Mouse (Mus musculus) CH12.LX (cell line): Measurements from ENCODE around the gene Cilp2.

Experiments
- CTCF ChIP-seq, 2 experiments: IDR thresholded peaks in 1 of 2; conservative IDR thresholded peaks in 1 of 2; 2 replicates each; pipeline ENCODE4 v1.5.1; 2011 to 2012; ENCODE audit warnings: low read depth in 2 of 2, low read length in 2 of 2, improper control_type of control experiment in 1 of 2, inconsistent platforms in 1 of 2, mild to moderate bottlenecking in 1 of 2, moderate library complexity in 1 of 2
- POLR2A ChIP-seq: IDR thresholded peaks from 2 replicates; pipeline ENCODE4 v1.6.1; 2011; ENCODE audit warnings: low read depth, mild to moderate bottlenecking, improper control_type of control experiment, low read length

- TF ChIP-seq CTCF (conservative IDR thresholded peaks at IDR 0.05 in 1 of 2, IDR thresholded peaks at IDR 0.05 in 1 of 2; ENCODE audit: low read depth in 2 of 2, low read length in 2 of 2), result no peak
- no peak for TF ChIP-seq POLR2A
Measured at GRCm38 (mm10) chr8:69877396-69877795, 10.1 kb downstream of the Cilp2 start.
